Mouse (Mus musculus): ENCODE results near the gene Mrps18c.

DNA sequence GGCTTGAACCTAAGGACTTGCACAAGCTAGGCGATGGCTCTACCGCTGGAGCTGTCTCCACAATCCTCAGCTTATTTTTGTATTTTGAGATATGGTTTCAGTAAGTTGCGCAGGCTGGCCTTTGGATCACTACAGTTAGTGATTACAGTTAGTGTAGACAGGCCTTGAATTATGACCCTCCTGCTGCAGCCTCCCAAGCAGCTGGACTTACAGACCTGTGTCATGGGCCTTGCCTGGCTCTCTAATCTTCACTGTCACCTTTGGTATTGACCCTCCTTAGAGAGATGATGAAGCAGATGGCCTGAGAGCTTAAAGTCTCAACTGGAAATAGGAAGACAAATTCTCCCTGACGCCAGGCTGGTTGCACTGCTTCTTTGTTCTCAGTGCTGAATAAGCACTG is 55.5 kb downstream of the Mrps18c start:
- TF ChIP-seq CTCF (IDR thresholded peaks at IDR 0.05; ENCODE audit: extremely low read depth, insufficient read depth, low read length), result no peak
- no peak for TF ChIP-seq POLR2A (IDR thresholded peaks at IDR 0.05; ENCODE audit: extremely low read depth, insufficient read depth, low read length)

All from cortical plate, adult 2 months (tissue).